Mouse (Mus musculus) lung, adult 2 months (tissue): ENCODE results near the gene Prrg2.

Source experiments
- CTCF ChIP-seq: fragments of 200-500 bp; IDR thresholded peaks from 2 replicates; pipeline ENCODE4 v1.5.1; 2011; ENCODE audit warnings: mild to moderate bottlenecking, low read length, control low read depth; ENCODE audit not compliant: insufficient read depth
- POLR2A ChIP-seq: fragments of 200-500 bp; IDR thresholded peaks from 2 replicates; pipeline ENCODE4 v1.6.1; 2011; ENCODE audit warnings: low read depth, mild to moderate bottlenecking, control low read depth, low read length, borderline replicate concordance; ENCODE audit errors: extremely low read depth

- no peak for TF ChIP-seq POLR2A
- TF ChIP-seq CTCF, result no peak
Observed at GRCm38 (mm10) chr7:45026256-45026655, 36.2 kb downstream of the Prrg2 start.
